Mouse (Mus musculus) heart, embryonic 11.5 days (tissue): ENCODE results near the gene Gm49384. TPM values are rescaled to one million over a fixed set of nuclear protein-coding genes. Genes with fewer than 3 reads are reported as not detected.

Experiments
- ATAC-seq: fragments of 200-750 bp; cut with Nextera tagmentation; replicated peaks from 2 replicates; pipeline ENCODE4 v1.8.0; 2017; ENCODE audit warnings: moderate library complexity; ENCODE audit not compliant: insufficient number of reproducible peaks, low FRiP score, low TSS enrichment
- H3K27ac ChIP-seq: fragments of 300-500 bp; sonication (generic); 2 replicates; pipeline ENCODE4 v1.5.1; 2014; ENCODE audit warnings: mild to moderate bottlenecking, low read depth, low read length
- H3K27me3 ChIP-seq: fragments of 300-500 bp; sonication (generic); 2 replicates; pipeline ENCODE4 v1.6.1; 2014; ENCODE audit warnings: mild to moderate bottlenecking, low read length, mixed read lengths; ENCODE audit not compliant: control insufficient read depth, insufficient read depth
- H3K36me3 ChIP-seq: fragments of 300-500 bp; sonication (generic); 2 replicates; pipeline ENCODE4 v1.6.1; 2014; ENCODE audit warnings: mild to moderate bottlenecking, low read length, moderate library complexity, mixed read lengths; ENCODE audit not compliant: control insufficient read depth, insufficient read depth
- H3K4me1 ChIP-seq: fragments of 300-500 bp; sonication (generic); 2 replicates; pipeline ENCODE4 v1.6.1; 2014; ENCODE audit warnings: low read length; ENCODE audit not compliant: control insufficient read depth, insufficient read depth
- H3K4me2 ChIP-seq: fragments of 300-500 bp; sonication (generic); 2 replicates; pipeline ENCODE4 v1.6.1; 2014; ENCODE audit warnings: mild to moderate bottlenecking, moderate library complexity
- H3K4me3 ChIP-seq: fragments of 300-500 bp; sonication (generic); 2 replicates; pipeline ENCODE4 v1.5.1; 2014; ENCODE audit warnings: low read depth, low read length
- H3K9ac ChIP-seq: fragments of 300-500 bp; sonication (generic); 2 replicates; pipeline ENCODE4 v1.6.1; 2014; ENCODE audit warnings: mild to moderate bottlenecking, low read depth, low read length, moderate library complexity
- H3K9me3 ChIP-seq: fragments of 300-500 bp; sonication (generic); replicated peaks from 2 replicates; pipeline ENCODE4 v1.6.1; 2016; ENCODE audit warnings: low read length; ENCODE audit not compliant: control insufficient read depth
- WGBS: fragments of 180-500 bp; shearing (Covaris S2); extraction: QIAGEN DNeasy Blood & Tissue Kit; methylation state at CpG from one replicate; pipeline ENCODE4 v1.1.7; 2014; ENCODE audit not compliant: insufficient replicate concordance; 5-methylcytosine and 5-hydroxymethylcytosine counted together
- polyA plus RNA-seq: library from polyadenylated mRNA; unstranded; fragments of >200 nt; fragmentation: Nextera tagmentation; extraction: Ambion mirVana; gene quantifications from 2 replicates; pipeline ENCODE4 v1.2.1, GENCODE M21; 2014

Gm49384 gene
- polyA plus RNA-seq, 1 experiment from 2014 or later, result 22.2 TPM

- Histone ChIP-seq H3K36me3 (peaks cover 18% of the 10 kb centered on the region), H3K9ac (no peak overlapping the region), H3K27me3 (no peaks in the 10 kb centered on the region), H3K9me3 (no peaks in the 10 kb centered on the region), H3K27ac (no peak overlapping the region), H3K4me3 (peak overlapping the region; percentile 79; the same call in 1 of the 2 replicates), H3K4me1 (0 out of 2 replicates have a peak, but pooled peaks cover 3% of the 10 kb centered on the region), H3K4me2 (peak overlapping the region; percentile 74)
- 91% methylated on average over 2 of the region's 2 CpGs for WGBS
- no peak for ATAC-seq
Measured at GRCm38 (mm10) chr12:69157107-69157506, 47.0 kb downstream of the Gm49384 start.

GRCm38 (mm10) chr12:69156436-69156835 is 47.6 kb downstream of the Gm49384 start:
- Histone ChIP-seq H3K4me3 (no peak overlapping the region), H3K4me2 (no peak overlapping the region), H3K4me1 (0 out of 2 replicates have a peak, but pooled peaks cover 3% of the 10 kb centered on the region), H3K9me3 (no peaks in the 10 kb centered on the region), H3K27ac (no peak overlapping the region), H3K9ac (no peak overlapping the region), H3K36me3 (peaks cover 18% of the 10 kb centered on the region), H3K27me3 (no peaks in the 10 kb centered on the region)
- 81% methylated on average over 4 of the region's 4 CpGs for WGBS
- ATAC-seq, result no peak

- no peak for ATAC-seq
- WGBS, result 77% methylated on average over 2 of the region's 2 CpGs
- Histone ChIP-seq H3K9me3 (no peaks in the 10 kb centered on the region), H3K27ac (no peak overlapping the region), H3K9ac (no peak overlapping the region), H3K4me1 (0 out of 2 replicates have a peak, but pooled peaks cover 3% of the 10 kb centered on the region), H3K27me3 (no peaks in the 10 kb centered on the region), H3K36me3 (peaks cover 18% of the 10 kb centered on the region), H3K4me3 (no peak overlapping the region), H3K4me2 (no peak overlapping the region)
Measured at GRCm38 (mm10) chr12:69155923-69156322, 48.1 kb downstream of the Gm49384 start.

- Histone ChIP-seq H3K9me3 (no peaks in the 10 kb centered on the region), H3K27ac (no peak overlapping the region), H3K36me3 (no peaks in the 10 kb centered on the region), H3K9ac (no peak overlapping the region), H3K27me3 (no peaks in the 10 kb centered on the region), H3K4me1 (0 out of 2 replicates have a peak, but pooled peaks cover 3% of the 10 kb centered on the region), H3K4me3 (no peak overlapping the region), H3K4me2 (no peak overlapping the region)
- 78% methylated on average over 13 of the region's 13 CpGs for WGBS
- no peak for ATAC-seq
Measured at GRCm38 (mm10) chr12:69150049-69150448, 54.0 kb downstream of the Gm49384 start.

GRCm38 (mm10) chr12:69147166-69147735 is 56.8 kb downstream of the Gm49384 start:
- Histone ChIP-seq H3K9ac (no peak overlapping the region), H3K36me3 (no peaks in the 10 kb centered on the region), H3K27ac (no peak overlapping the region), H3K27me3 (no peaks in the 10 kb centered on the region), H3K4me3 (no peak overlapping the region), H3K9me3 (no peaks in the 10 kb centered on the region), H3K4me2 (no peak overlapping the region), H3K4me1 (0 out of 2 replicates have a peak, but pooled peaks cover 3% of the 10 kb centered on the region)
- no peak for ATAC-seq
- 78% methylated on average over 5 of the region's 5 CpGs for whole genome bisulfite sequencing

GRCm38 (mm10) chr12:69143460-69143859 is 60.6 kb downstream of the Gm49384 start:
- WGBS, result 81% methylated on average over 6 of the region's 6 CpGs
- no peak for ATAC-seq

GRCm38 (mm10) chr12:69139841-69140240 is 64.2 kb downstream of the Gm49384 start:
- WGBS, result 79% methylated on average over 7 of the region's 7 CpGs
- ATAC-seq, result no peak
- H3K27ac ChIP-seq, result no peak overlapping the region
- no peak overlapping the region for H3K9ac ChIP-seq
- no peak overlapping the region for H3K4me3 ChIP-seq
- no peaks in the 10 kb centered on the region for H3K36me3 ChIP-seq
- H3K4me1 ChIP-seq, result no peaks in the 10 kb centered on the region
- no peaks in the 10 kb centered on the region for H3K27me3 ChIP-seq
- no peak overlapping the region for H3K4me2 ChIP-seq
- no peaks in the 10 kb centered on the region for H3K9me3 ChIP-seq

More at GRCm38 (mm10) chr12:69143460-69143859, 60.6 kb downstream of the Gm49384 start:
- no peaks in the 10 kb centered on the region for H3K9me3 ChIP-seq
- H3K4me3 ChIP-seq, result no peak overlapping the region
- H3K4me1 ChIP-seq, result 0 out of 2 replicates have a peak, but pooled peaks cover 3% of the 10 kb centered on the region
- no peaks in the 10 kb centered on the region for H3K27me3 ChIP-seq
- H3K36me3 ChIP-seq, result no peaks in the 10 kb centered on the region
- H3K4me2 ChIP-seq, result no peak overlapping the region
- no peak overlapping the region for H3K9ac ChIP-seq
- H3K27ac ChIP-seq, result no peak overlapping the region
